Mouse (Mus musculus): ENCODE measurements at regions not wholly inside any gene's neighbourhood (a gene's known extent, or its start where the extent isn't known, plus 50 kb on each side); places are given as distances from the start of the nearest gene placed in this dataset.

- no peak overlapping the region for H3K27ac ChIP-seq (ENCODE audit: low read depth, low read length)
- H3K4me3 ChIP-seq (ENCODE audit: low read depth, low read length): no peak overlapping the region
- H3K36me3 ChIP-seq (ENCODE audit: control insufficient read depth, insufficient read depth): no peaks in the 10 kb centered on the region
- WGBS: 97% methylated on average over 2 of the region's 2 CpGs
- no peaks in the 10 kb centered on the region for H3K9me3 ChIP-seq (ENCODE audit: control insufficient read depth)
- TF ChIP-seq CTCF (IDR thresholded peaks at IDR 0.05; ENCODE audit: low read depth): no peak
- no peak overlapping the region for H3K9ac ChIP-seq (ENCODE audit: low read depth, low read length)
- no peak overlapping the region for H3K4me2 ChIP-seq (replicated peaks; ENCODE audit: low read depth)
- ATAC-seq: no peak
- H3K4me1 ChIP-seq (replicated peaks; ENCODE audit: control insufficient read depth, insufficient read depth, low read length): no peaks in the 10 kb centered on the region
- no peaks in the 10 kb centered on the region for H3K27me3 ChIP-seq (replicated peaks; ENCODE audit: control insufficient read depth, insufficient read depth, low read length)
Observed at GRCm38 (mm10) chr5:133124223-133124622, 581.1 kb upstream of the Auts2 start.

- no peak for ATAC-seq
- 91% methylated on average over 4 of the region's 4 CpGs for WGBS
Observed at GRCm38 (mm10) chr5:133113946-133114345, 570.8 kb upstream of the Auts2 start.

GRCm38 (mm10) chr5:133113183-133113582, 570.0 kb upstream of the Auts2 start:
- no peaks in the 10 kb centered on the region for H3K4me1 ChIP-seq (replicated peaks; ENCODE audit: control insufficient read depth, insufficient read depth, low read length)
- H3K9ac ChIP-seq (ENCODE audit: low read depth, low read length): no peak overlapping the region
- H3K36me3 ChIP-seq (ENCODE audit: control insufficient read depth, insufficient read depth): no peaks in the 10 kb centered on the region
- no peak for TF ChIP-seq CTCF (IDR thresholded peaks at IDR 0.05; ENCODE audit: low read depth)
- 47% methylated on average over 2 of the region's 2 CpGs for whole genome bisulfite sequencing
- H3K27me3 ChIP-seq (replicated peaks; ENCODE audit: control insufficient read depth, insufficient read depth, low read length): no peaks in the 10 kb centered on the region
- peak; percentile 56 for ATAC-seq
- no peak overlapping the region for H3K27ac ChIP-seq (ENCODE audit: low read depth, low read length)
- no peak overlapping the region for H3K4me2 ChIP-seq (replicated peaks; ENCODE audit: low read depth)
- H3K4me3 ChIP-seq (ENCODE audit: low read depth, low read length): no peak overlapping the region
- no peaks in the 10 kb centered on the region for H3K9me3 ChIP-seq (ENCODE audit: control insufficient read depth)

More at GRCm38 (mm10) chr5:133113946-133114345, 570.8 kb upstream of the Auts2 start:
- no peak overlapping the region for H3K27ac ChIP-seq (ENCODE audit: low read depth, low read length)
- no peak overlapping the region for H3K4me3 ChIP-seq (ENCODE audit: low read depth, low read length)
- no peak for TF ChIP-seq CTCF (IDR thresholded peaks at IDR 0.05; ENCODE audit: low read depth)
- no peak overlapping the region for H3K4me2 ChIP-seq (replicated peaks; ENCODE audit: low read depth)
- H3K9me3 ChIP-seq (ENCODE audit: control insufficient read depth): no peaks in the 10 kb centered on the region
- H3K27me3 ChIP-seq (replicated peaks; ENCODE audit: control insufficient read depth, insufficient read depth, low read length): no peaks in the 10 kb centered on the region
- H3K36me3 ChIP-seq (ENCODE audit: control insufficient read depth, insufficient read depth): no peaks in the 10 kb centered on the region
- no peaks in the 10 kb centered on the region for H3K4me1 ChIP-seq (replicated peaks; ENCODE audit: control insufficient read depth, insufficient read depth, low read length)
- no peak overlapping the region for H3K9ac ChIP-seq (ENCODE audit: low read depth, low read length)

- Histone ChIP-seq H3K4me2 (replicated peaks; ENCODE audit: low read depth) (no peak overlapping the region), H3K27me3 (replicated peaks; ENCODE audit: control insufficient read depth, insufficient read depth, low read length) (no peaks in the 10 kb centered on the region), H3K4me1 (replicated peaks; ENCODE audit: control insufficient read depth, insufficient read depth, low read length) (no peaks in the 10 kb centered on the region), H3K36me3 (ENCODE audit: control insufficient read depth, insufficient read depth) (no peaks in the 10 kb centered on the region), H3K9ac (ENCODE audit: low read depth, low read length) (no peak overlapping the region), H3K4me3 (ENCODE audit: low read depth, low read length) (no peak overlapping the region), H3K27ac (ENCODE audit: low read depth, low read length) (no peak overlapping the region), H3K9me3 (ENCODE audit: control insufficient read depth) (no peaks in the 10 kb centered on the region)
- no peak for ATAC-seq
- 36% methylated on average over 8 of the region's 8 CpGs for WGBS
- no peak for TF ChIP-seq CTCF (IDR thresholded peaks at IDR 0.05; ENCODE audit: low read depth)
Observed at GRCm38 (mm10) chr5:133106691-133107354, 563.7 kb upstream of the Auts2 start.

- Histone ChIP-seq H3K27me3 (replicated peaks; ENCODE audit: control insufficient read depth, insufficient read depth, low read length) (no peaks in the 10 kb centered on the region), H3K4me1 (replicated peaks; ENCODE audit: control insufficient read depth, insufficient read depth, low read length) (no peaks in the 10 kb centered on the region), H3K9me3 (ENCODE audit: control insufficient read depth) (no peaks in the 10 kb centered on the region), H3K36me3 (ENCODE audit: control insufficient read depth, insufficient read depth) (no peaks in the 10 kb centered on the region), H3K9ac (ENCODE audit: low read depth, low read length) (no peak overlapping the region), H3K4me3 (ENCODE audit: low read depth, low read length) (no peak overlapping the region), H3K27ac (ENCODE audit: low read depth, low read length) (no peak overlapping the region), H3K4me2 (replicated peaks; ENCODE audit: low read depth) (no peak overlapping the region)
- no peak for ATAC-seq
- no peak for TF ChIP-seq CTCF (IDR thresholded peaks at IDR 0.05; ENCODE audit: low read depth)
- 59% methylated on average over 1 of the region's 1 CpGs for WGBS
Observed at GRCm38 (mm10) chr5:133096340-133096739, 553.2 kb upstream of the Auts2 start.

GRCm38 (mm10) chr5:133084859-133085258, 541.7 kb upstream of the Auts2 start:
- no peak overlapping the region for H3K4me2 ChIP-seq (replicated peaks; ENCODE audit: low read depth)
- H3K4me1 ChIP-seq (replicated peaks; ENCODE audit: control insufficient read depth, insufficient read depth, low read length): no peaks in the 10 kb centered on the region
- no peak for TF ChIP-seq CTCF (IDR thresholded peaks at IDR 0.05; ENCODE audit: low read depth)
- H3K36me3 ChIP-seq (ENCODE audit: control insufficient read depth, insufficient read depth): no peaks in the 10 kb centered on the region
- H3K4me3 ChIP-seq (ENCODE audit: low read depth, low read length): no peak overlapping the region
- no peaks in the 10 kb centered on the region for H3K27me3 ChIP-seq (replicated peaks; ENCODE audit: control insufficient read depth, insufficient read depth, low read length)
- no peak for ATAC-seq
- H3K27ac ChIP-seq (ENCODE audit: low read depth, low read length): no peak overlapping the region
- WGBS: 50% methylated on average over 1 of the region's 1 CpGs
- no peaks in the 10 kb centered on the region for H3K9me3 ChIP-seq (ENCODE audit: control insufficient read depth)
- H3K9ac ChIP-seq (ENCODE audit: low read depth, low read length): no peak overlapping the region
